Mouse (Mus musculus): ENCODE results near the gene Tmem151a. TPM values are rescaled to one million over a fixed set of nuclear protein-coding genes. Genes with fewer than 3 reads are reported as not detected.

The Tmem151a gene
- polyA plus RNA-seq, 1 experiment, result not detected

- peak overlapping the region; percentile 48 for H3K4me3 ChIP-seq (ENCODE audit: insufficient read depth, low read depth, low read length)
- 77% methylated on average over 17 of the region's 17 CpGs for WGBS
- no peak for TF ChIP-seq CTCF (IDR thresholded peaks at IDR 0.05; ENCODE audit: insufficient read depth, low read depth, low read length)
- TF ChIP-seq POLR2A (IDR thresholded peaks at IDR 0.05; ENCODE audit: insufficient read depth, low read depth, low read length), result no peak
- H3K27ac ChIP-seq (ENCODE audit: insufficient read depth, low read depth, low read length), result no peak overlapping the region
- peaks cover 42% of the 10 kb centered on the region for H3K4me1 ChIP-seq (ENCODE audit: control insufficient read depth, insufficient read depth, low read length)
Measured at GRCm38 (mm10) chr19:5052853-5053252, 32.5 kb downstream of the Tmem151a start.

GRCm38 (mm10) chr19:5052166-5052822 is 33.0 kb downstream of the Tmem151a start:
- 40% methylated on average over 25 of the region's 25 CpGs for WGBS
- peaks cover 43% of the 10 kb centered on the region for H3K4me1 ChIP-seq (ENCODE audit: control insufficient read depth, insufficient read depth, low read length)
- TF ChIP-seq CTCF (IDR thresholded peaks at IDR 0.05; ENCODE audit: insufficient read depth, low read depth, low read length), result no peak
- TF ChIP-seq POLR2A (IDR thresholded peaks at IDR 0.05; ENCODE audit: insufficient read depth, low read depth, low read length), result no peak
- peak overlapping the region; percentile 48 for H3K4me3 ChIP-seq (ENCODE audit: insufficient read depth, low read depth, low read length)
- peak overlapping the region; percentile 54 for H3K27ac ChIP-seq (ENCODE audit: insufficient read depth, low read depth, low read length)

DNA sequence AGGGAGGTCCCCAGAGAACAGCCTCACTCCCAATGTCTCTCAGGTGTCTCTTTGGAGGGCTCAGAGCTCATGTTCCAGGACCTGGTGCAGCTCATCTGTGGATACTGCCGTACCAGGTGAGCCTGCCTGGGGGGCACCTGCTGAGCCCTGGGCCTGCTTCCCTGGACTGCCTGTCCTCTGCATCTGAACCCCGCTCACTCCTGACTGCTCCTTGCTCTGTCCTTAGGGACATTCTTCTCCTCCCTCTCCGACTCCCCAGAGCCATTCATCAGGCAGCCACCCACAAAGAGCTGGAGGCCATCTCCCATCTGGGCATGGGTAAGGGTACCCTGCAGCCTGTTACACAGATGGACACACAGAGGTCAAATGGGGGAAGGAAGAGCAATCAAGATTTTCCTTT is 33.8 kb downstream of the Tmem151a start:
- Histone ChIP-seq H3K4me1 (ENCODE audit: control insufficient read depth, insufficient read depth, low read length) (peaks cover 43% of the 10 kb centered on the region), H3K4me3 (ENCODE audit: insufficient read depth, low read depth, low read length) (peak overlapping the region; percentile 48), H3K27ac (ENCODE audit: insufficient read depth, low read depth, low read length) (peak overlapping the region; percentile 99)
- TF ChIP-seq POLR2A (IDR thresholded peaks at IDR 0.05; ENCODE audit: insufficient read depth, low read depth, low read length), result no peak
- TF ChIP-seq CTCF (IDR thresholded peaks at IDR 0.05; ENCODE audit: insufficient read depth, low read depth, low read length), result no peak
- 34% methylated on average over 3 of the region's 3 CpGs for WGBS

DNA sequence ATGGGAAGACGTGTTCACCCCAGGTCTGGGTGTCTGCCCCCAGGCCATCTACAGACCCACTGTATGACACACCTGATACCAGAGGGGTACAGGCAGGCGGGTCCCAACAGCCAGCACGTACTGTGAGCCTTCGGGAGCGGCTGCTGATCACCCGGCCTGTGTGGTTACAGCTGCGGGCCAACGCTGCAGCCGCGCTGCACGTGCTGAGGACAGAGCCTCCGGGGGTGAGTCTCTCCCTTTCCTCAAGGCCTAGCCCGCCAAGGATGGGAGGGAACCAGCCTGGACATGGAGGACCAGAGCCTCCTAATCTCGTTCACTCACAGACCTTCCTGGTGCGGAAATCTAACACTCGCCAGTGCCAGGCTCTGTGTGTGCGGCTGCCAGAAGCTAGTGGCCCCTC is 34.3 kb downstream of the Tmem151a start:
- peak overlapping the region; percentile 99 for H3K27ac ChIP-seq (ENCODE audit: insufficient read depth, low read depth, low read length)
- H3K4me1 ChIP-seq (ENCODE audit: control insufficient read depth, insufficient read depth, low read length), result peaks cover 43% of the 10 kb centered on the region
- 13% methylated on average over 17 of the region's 17 CpGs for WGBS
- peak overlapping the region; percentile 48 for H3K4me3 ChIP-seq (ENCODE audit: insufficient read depth, low read depth, low read length)
- TF ChIP-seq CTCF (IDR thresholded peaks at IDR 0.05; ENCODE audit: insufficient read depth, low read depth, low read length) (no peak), POLR2A (IDR thresholded peaks at IDR 0.05; ENCODE audit: insufficient read depth, low read depth, low read length) (no peak)

DNA sequence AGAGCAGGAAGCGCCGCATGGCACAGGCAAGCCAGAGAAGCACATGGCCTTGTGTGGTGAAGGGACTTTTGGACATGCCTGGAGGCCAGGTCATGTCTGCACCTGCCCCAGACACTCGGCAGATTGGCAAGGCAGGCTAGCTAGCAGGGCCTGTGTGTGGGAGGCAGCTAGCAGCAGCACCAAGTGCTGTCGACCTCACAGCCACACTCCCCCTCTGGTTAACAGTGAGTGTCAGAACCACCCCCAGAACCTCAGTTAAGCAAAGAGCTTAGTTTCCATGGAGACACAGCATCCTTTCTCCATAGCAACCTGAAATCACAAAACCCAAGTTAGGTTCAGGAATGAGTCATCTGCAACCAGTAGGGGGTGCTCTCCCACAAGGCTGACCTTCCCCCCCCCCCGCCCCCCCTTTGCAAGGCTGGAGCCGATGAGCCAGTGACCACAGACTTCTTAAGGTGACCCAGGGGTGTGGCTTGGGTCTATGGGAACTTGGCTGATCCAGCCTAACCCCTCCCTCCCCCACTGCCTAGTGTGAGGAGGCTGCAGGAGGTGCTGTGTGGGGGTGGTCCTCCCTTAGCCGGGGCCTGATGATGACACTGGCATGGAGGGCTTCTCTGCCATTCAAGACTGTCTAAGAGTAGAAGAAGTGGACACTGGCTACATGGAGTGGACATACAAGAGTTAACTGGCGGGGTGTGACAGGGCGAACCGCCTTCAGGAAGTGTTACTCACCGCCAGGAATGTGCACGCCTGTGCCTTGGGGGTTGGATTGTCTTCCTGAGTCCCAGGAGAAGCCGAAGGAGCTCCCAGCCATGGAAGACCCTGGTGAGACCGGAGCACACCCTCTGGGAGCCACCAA is 35.1 kb downstream of the Tmem151a start, which contains the start of gene Rin1:
Gene Rin1, plus strand, starts transcription at position 435 of the 859 bp plus-strand sequence.
- TF ChIP-seq POLR2A (IDR thresholded peaks at IDR 0.05; ENCODE audit: insufficient read depth, low read depth, low read length), result 0 out of 2 replicates have a peak, but pooled peaks have one; percentile 25
- TF ChIP-seq CTCF (IDR thresholded peaks at IDR 0.05; ENCODE audit: insufficient read depth, low read depth, low read length), result no peak; the same call in 1 of the 2 replicates
- Histone ChIP-seq H3K27ac (ENCODE audit: insufficient read depth, low read depth, low read length) (peak within 1 kb of the TSS; percentile 99), H3K4me1 (ENCODE audit: control insufficient read depth, insufficient read depth, low read length) (peaks cover 48% of the 10 kb centered on the region), H3K4me3 (ENCODE audit: insufficient read depth, low read depth, low read length) (peak within 1 kb of the TSS; percentile 48)
- WGBS, result 5% methylated on average over 14 of the region's 14 CpGs

DNA sequence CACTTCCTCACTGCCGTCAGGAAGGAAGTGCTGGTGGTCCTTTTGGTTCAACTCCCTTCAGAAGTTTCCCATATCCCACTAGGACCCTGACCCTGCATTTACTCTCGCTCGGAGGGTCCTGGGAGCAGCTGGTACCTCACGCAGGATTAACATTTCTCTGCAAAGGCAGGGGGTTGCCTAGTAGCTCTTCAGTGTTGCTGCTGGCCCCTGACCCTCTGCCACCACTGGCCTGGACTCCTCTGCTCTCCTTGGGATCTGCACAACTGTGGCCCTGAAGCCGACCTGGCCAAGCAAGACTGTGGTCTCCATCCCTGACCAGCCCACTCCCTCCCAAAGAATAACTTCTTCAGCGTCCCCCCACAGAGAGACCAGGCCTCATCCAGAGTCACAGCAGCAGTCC is 36.0 kb downstream of the Tmem151a start:
- H3K4me1 ChIP-seq (ENCODE audit: control insufficient read depth, insufficient read depth, low read length), result peaks cover 48% of the 10 kb centered on the region
- no peak for TF ChIP-seq POLR2A (IDR thresholded peaks at IDR 0.05; ENCODE audit: insufficient read depth, low read depth, low read length)
- no peak for TF ChIP-seq CTCF (IDR thresholded peaks at IDR 0.05; ENCODE audit: insufficient read depth, low read depth, low read length)
- 79% methylated on average over 6 of the region's 6 CpGs for WGBS
- peak overlapping the region; percentile 99 for H3K27ac ChIP-seq (ENCODE audit: insufficient read depth, low read depth, low read length)
- H3K4me3 ChIP-seq (ENCODE audit: insufficient read depth, low read depth, low read length), result no peak overlapping the region

DNA sequence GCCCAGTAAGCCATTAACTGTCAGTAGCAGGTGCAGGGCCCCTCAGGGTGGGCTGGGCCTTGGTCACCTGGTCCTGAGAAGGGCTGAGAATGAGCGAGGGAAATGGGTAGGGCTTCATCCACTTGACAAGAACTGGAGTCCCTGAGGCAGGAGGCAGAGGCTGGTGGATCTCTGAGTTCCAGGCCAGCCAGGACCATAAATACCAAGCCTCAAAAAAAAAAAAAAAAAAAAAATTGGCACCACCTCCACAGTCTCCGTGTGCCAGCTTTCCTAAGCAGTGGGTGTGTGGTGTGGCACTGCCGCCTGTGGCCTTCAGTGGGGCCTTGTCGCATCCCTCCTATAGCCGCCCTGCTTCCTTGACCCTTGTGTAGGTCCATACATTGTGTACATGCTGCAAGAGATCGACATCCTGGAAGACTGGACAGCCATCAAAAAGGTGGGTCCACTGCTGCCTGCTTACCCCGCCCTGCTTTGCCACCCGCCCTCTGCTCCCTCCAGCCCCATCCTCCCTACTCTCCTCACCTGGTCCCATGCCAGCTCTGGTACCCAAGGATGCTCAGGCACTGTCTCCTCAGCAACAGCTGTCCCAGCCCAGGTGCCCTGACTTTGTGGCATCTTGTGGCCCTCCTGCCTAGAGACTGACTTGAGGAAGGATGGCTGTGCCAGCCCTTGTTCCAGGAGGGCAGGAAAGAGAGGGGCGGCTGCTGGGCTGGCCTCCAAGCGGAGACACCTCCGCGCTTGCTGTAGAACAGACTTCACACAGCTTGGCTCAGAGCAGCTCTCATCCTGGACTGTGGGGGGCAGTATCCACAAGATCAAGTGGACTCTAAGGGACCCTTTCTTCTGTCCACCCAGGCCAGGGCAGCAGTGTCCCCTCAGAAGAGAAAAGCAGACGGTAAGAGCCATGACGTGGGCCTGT is 36.9 kb downstream of the Tmem151a start:
- 61% methylated on average over 14 of the region's 14 CpGs for WGBS
- Histone ChIP-seq H3K4me1 (ENCODE audit: control insufficient read depth, insufficient read depth, low read length) (peaks cover 44% of the 10 kb centered on the region), H3K27ac (ENCODE audit: insufficient read depth, low read depth, low read length) (peak overlapping the region; percentile 99), H3K4me3 (ENCODE audit: insufficient read depth, low read depth, low read length) (no peak overlapping the region)
- TF ChIP-seq POLR2A (IDR thresholded peaks at IDR 0.05; ENCODE audit: insufficient read depth, low read depth, low read length) (no peak), CTCF (IDR thresholded peaks at IDR 0.05; ENCODE audit: insufficient read depth, low read depth, low read length) (no peak)

DNA sequence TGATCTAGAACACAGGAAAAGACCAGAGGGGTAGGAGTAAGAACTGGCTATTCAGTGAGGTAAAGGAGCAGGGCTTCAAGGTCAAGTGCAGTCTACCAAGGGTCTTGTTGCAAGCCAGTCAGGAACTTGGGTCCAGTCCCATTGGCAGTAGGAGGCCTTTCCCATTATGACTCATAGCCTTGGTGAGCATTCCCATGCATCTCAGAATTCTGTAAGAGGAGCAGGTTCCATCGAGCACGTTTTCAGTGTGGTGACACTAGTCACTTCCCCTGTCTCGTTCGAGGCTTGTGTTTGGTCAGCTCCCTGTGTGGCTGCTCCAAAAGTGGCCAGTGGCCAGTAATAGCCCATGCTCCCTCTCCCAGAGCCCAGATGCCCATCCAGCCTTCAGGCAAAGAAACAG is 39.8 kb downstream of the Tmem151a start:
- Histone ChIP-seq H3K27ac (ENCODE audit: insufficient read depth, low read depth, low read length) (no peak overlapping the region), H3K4me1 (ENCODE audit: control insufficient read depth, insufficient read depth, low read length) (peaks cover 31% of the 10 kb centered on the region), H3K4me3 (ENCODE audit: insufficient read depth, low read depth, low read length) (no peak overlapping the region)
- TF ChIP-seq POLR2A (IDR thresholded peaks at IDR 0.05; ENCODE audit: insufficient read depth, low read depth, low read length), result no peak
- TF ChIP-seq CTCF (IDR thresholded peaks at IDR 0.05; ENCODE audit: insufficient read depth, low read depth, low read length), result no peak
- 50% methylated on average over 4 of the region's 4 CpGs for WGBS
